Mouse (Mus musculus) midbrain, embryonic 16.5 days (tissue): ENCODE data around the gene Mrgprx2. TPM values are rescaled to one million over a fixed set of nuclear protein-coding genes. Genes with fewer than 3 reads are reported as not detected.
"Not testable (repeated sequence)": the region's sequence is repeated elsewhere in the genome, so short reads cannot be mapped to it uniquely, and the experiment has no call there.

Experiments used
- ATAC-seq: fragments of 200-750 bp; cut with Nextera tagmentation; 2 replicates; pipeline ENCODE4 v1.8.0; 2017; ENCODE audit warnings: moderate TSS enrichment
- H3K27ac ChIP-seq: fragments of 300-500 bp; sonication (generic); 2 replicates; pipeline ENCODE4 v1.5.1; 2014; ENCODE audit warnings: mild to moderate bottlenecking, low read length, mixed read lengths
- H3K27me3 ChIP-seq: fragments of 300-500 bp; sonication (generic); 2 replicates; pipeline ENCODE4 v1.6.1; 2014; ENCODE audit warnings: low read depth, low read length, mixed read lengths; ENCODE audit not compliant: control insufficient read depth, insufficient read depth
- H3K36me3 ChIP-seq: fragments of 300-500 bp; sonication (generic); 2 replicates; pipeline ENCODE4 v1.6.1; 2014; ENCODE audit warnings: mild to moderate bottlenecking, low read length, moderate library complexity, mixed read lengths; ENCODE audit not compliant: control insufficient read depth, insufficient read depth
- H3K4me1 ChIP-seq: fragments of 300-500 bp; sonication (generic); 2 replicates; pipeline ENCODE4 v1.6.1; 2014; ENCODE audit warnings: mild to moderate bottlenecking, low read length, mixed read lengths; ENCODE audit not compliant: control insufficient read depth, insufficient read depth
- H3K4me2 ChIP-seq: fragments of 300-500 bp; sonication (generic); 2 replicates; pipeline ENCODE4 v1.6.1; 2014; ENCODE audit warnings: mild to moderate bottlenecking, low read length, mixed read lengths
- H3K4me3 ChIP-seq: fragments of 300-500 bp; sonication (generic); 2 replicates; pipeline ENCODE4 v1.5.1; 2014; ENCODE audit warnings: low read depth, mild to moderate bottlenecking, low read length, moderate library complexity, mixed read lengths
- H3K9ac ChIP-seq: fragments of 300-500 bp; sonication (generic); 2 replicates; pipeline ENCODE4 v1.6.1; 2014; ENCODE audit warnings: low read depth, low read length, mixed read lengths
- H3K9me3 ChIP-seq: fragments of 300-500 bp; sonication (generic); replicated peaks from 2 replicates; pipeline ENCODE4 v1.6.1; 2014; ENCODE audit warnings: mild to moderate bottlenecking, low read length, mixed read lengths; ENCODE audit not compliant: control insufficient read depth, poor library complexity, severe bottlenecking
- WGBS: fragments of 180-500 bp; shearing (Covaris S2); extraction: QIAGEN DNeasy Blood & Tissue Kit; methylation state at CpG from one replicate; pipeline ENCODE4 v1.1.7; 2014; 5-methylcytosine and 5-hydroxymethylcytosine counted together
- polyA plus RNA-seq: library from polyadenylated mRNA; unstranded; fragments of >200 nt; fragmentation: Nextera tagmentation; extraction: Ambion mirVana; gene quantifications from 2 replicates; pipeline ENCODE4 v1.2.1, GENCODE M21; 2015

Mrgprx2 gene
- not detected in 2 replicates for polyA plus RNA-seq

- H3K36me3 ChIP-seq: no peaks in the 10 kb centered on the region
- ATAC-seq: no peak
- no peak within 1 kb of the TSS for H3K9ac ChIP-seq
- H3K27ac ChIP-seq: no peak within 1 kb of the TSS
- no peaks in the 10 kb centered on the region for H3K4me1 ChIP-seq
- H3K4me2 ChIP-seq: no peak within 1 kb of the TSS
- H3K27me3 ChIP-seq: no peaks in the 10 kb centered on the region
- no peak within 1 kb of the TSS for H3K4me3 ChIP-seq
- H3K9me3 ChIP-seq: peaks cover 26% of the 10 kb centered on the region
Observed at GRCm38 (mm10) chr7:48499221-48499620, at the start of gene Mrgprx2. TSS of gene Mrgprx2 (minus strand) at chr7:48499321.

GRCm38 (mm10) chr7:48456242-48456641 lies 42.9 kb downstream of the Mrgprx2 start, which contains the start of gene Mrgprb1:
TSS of gene Mrgprb1 (minus strand) at chr7:48456342.
- Histone ChIP-seq H3K4me2 (no peak within 1 kb of the TSS), H3K27me3 (no peaks in the 10 kb centered on the region), H3K4me1 (no peaks in the 10 kb centered on the region), H3K9ac (no peak within 1 kb of the TSS), H3K36me3 (no peaks in the 10 kb centered on the region), H3K9me3 (peaks cover 16% of the 10 kb centered on the region; the same call in 1 of the 2 replicates), H3K4me3 (no peak within 1 kb of the TSS), H3K27ac (no peak within 1 kb of the TSS)
- no peak for ATAC-seq
- WGBS: 81% methylated on average over 3 of the region's 3 CpGs

- 55% methylated on average over 3 of the region's 3 CpGs for WGBS
Observed at GRCm38 (mm10) chr7:48436581-48436980, 62.5 kb downstream of the Mrgprx2 start.

GRCm38 (mm10) chr7:48435936-48436335 lies 63.2 kb downstream of the Mrgprx2 start:
- whole genome bisulfite sequencing: 81% methylated on average over 3 of the region's 3 CpGs
- not testable (repeated sequence) for H3K36me3 ChIP-seq, H3K4me3 ChIP-seq, H3K4me1 ChIP-seq, H3K27ac ChIP-seq, ATAC-seq, H3K9ac ChIP-seq, H3K27me3 ChIP-seq, H3K4me2 ChIP-seq
- peaks cover 12% of the 10 kb centered on the region for H3K9me3 ChIP-seq

More at GRCm38 (mm10) chr7:48436581-48436980, 62.5 kb downstream of the Mrgprx2 start:
- Histone ChIP-seq H3K27me3 (no peaks in the 10 kb centered on the region), H3K27ac (no peak overlapping the region), H3K9ac (no peak overlapping the region), H3K4me2 (no peak overlapping the region), H3K36me3 (no peaks in the 10 kb centered on the region), H3K4me1 (no peaks in the 10 kb centered on the region), H3K4me3 (no peak overlapping the region), H3K9me3 (peaks cover 12% of the 10 kb centered on the region)
- ATAC-seq: no peak

Other genes with a start within 250 kb of the Mrgprx2 start
- gene Mrgprb8, start 110.8 kb downstream of the Mrgprx2 start, polyA plus RNA-seq: not detected in 2 replicates
- gene Mrgprb1, start 43.0 kb downstream of the Mrgprx2 start, polyA plus RNA-seq: not detected in 2 replicates
- not detected in 2 replicates for gene Mrgprb2, start 58.8 kb upstream of the Mrgprx2 start, polyA plus RNA-seq
- gene Mrgprb3, start 144.5 kb upstream of the Mrgprx2 start, polyA plus RNA-seq: not detected in 2 replicates